Mouse (Mus musculus) heart, adult 18-20 months (tissue): ENCODE results near the gene B3galt4. TPM values are rescaled to one million over a fixed set of nuclear protein-coding genes. Genes with fewer than 3 reads are reported as not detected.

Source experiments
- DNase-seq, 2 experiments: peaks; one replicate each; pipeline ENCODE4 v3.0.0; 2021 to 2022; ENCODE audit warnings: mixed read lengths in 1 of 2
- total RNA-seq, 2 experiments: library from RNA; stranded (reverse); gene quantifications; 2 replicates each; pipeline ENCODE4 v1.2.3; 2021

Gene B3galt4
- total RNA-seq, 2 experiments from 2014 or later, result 1.3 to 1.8 TPM

DNA sequence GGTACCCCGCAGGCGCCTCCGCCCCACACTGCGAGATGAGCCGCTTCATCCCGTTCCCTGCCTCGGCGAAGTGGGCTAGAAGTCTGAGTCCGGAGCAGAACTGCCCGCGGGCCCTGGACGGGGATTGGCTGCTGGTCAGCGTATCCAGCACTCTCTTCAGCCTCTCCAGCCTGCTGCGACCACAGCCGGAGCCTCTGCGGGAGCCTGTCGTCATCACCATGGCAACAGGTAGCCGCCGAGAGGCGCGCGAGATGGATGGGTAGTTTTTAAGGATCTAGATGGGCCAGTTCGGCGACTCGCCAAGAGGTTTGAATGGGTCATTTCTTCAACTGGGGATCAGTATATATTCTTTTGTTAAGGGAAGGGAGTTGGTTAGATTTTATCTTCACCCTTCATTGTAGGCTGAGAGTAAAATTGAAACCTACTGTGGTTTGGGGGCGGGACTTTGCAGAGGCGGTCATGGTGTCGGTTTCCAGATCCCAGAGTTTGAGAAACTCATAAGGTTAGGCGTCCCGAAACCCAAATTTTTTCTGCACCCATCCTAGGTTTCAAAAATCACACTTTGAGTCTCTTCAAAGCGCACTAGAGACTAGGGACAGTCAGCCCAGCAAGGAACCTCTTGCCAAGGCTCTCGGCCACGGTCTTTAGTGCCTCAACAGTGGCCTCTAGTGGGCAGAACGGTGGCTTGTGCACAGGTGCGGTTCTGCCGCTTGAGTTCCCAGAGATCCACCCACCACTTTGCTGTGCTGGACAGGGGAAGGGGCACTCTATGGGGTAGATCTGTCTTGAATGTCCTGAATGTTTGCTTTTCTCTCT is 30.8 kb downstream of the B3galt4 start:
- DNase-seq, result peak; percentile 86 to 92

- DNase-seq, result peak; percentile 87 to 93
These were observed 31.7 kb downstream of the B3galt4 start for GRCm38 (mm10) chr17:33919351-33920281.

GRCm38 (mm10) chr17:33918293-33919203 is 32.7 kb downstream of the B3galt4 start:
- peak; percentile 58 to 77 for DNase-seq

GRCm38 (mm10) chr17:33917656-33918292 is 33.5 kb downstream of the B3galt4 start:
- DNase-seq, result no peak

DNA sequence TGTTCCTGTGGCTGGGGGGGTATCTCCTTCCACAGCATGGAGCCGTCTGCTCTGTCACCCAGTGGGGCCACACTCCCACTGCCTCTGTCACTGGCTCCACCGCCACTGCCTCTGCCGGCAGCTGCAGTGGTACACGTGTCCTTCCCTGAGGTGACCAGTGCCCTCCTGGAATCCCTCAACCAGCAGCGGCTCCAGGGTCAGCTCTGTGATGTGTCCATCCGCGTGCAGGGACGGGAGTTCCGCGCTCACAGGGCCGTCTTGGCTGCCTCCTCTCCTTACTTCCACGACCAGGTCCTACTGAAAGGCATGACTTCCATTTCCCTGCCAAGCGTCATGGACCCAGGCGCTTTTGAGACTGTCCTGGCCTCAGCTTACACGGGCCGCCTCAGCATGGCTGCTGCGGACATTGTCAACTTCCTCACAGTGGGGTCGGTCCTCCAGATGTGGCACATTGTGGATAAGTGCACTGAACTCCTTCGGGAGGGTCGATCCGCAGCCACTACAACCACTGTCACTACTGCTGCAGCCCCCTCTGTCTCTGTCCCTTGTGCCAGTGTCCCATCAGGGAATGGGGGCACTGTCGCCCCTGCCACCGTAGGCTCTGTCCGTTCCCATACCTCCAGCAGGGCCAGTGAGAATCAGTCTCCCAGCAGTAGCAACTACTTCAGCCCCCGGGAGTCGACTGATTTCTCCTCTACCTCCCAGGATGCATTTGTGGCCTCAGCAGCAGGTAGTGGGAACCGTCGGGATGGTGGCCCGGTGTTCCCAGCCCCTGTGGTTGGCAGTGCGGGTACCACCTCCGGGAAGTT is 34.2 kb downstream of the B3galt4 start:
- no peak for DNase-seq

DNA sequence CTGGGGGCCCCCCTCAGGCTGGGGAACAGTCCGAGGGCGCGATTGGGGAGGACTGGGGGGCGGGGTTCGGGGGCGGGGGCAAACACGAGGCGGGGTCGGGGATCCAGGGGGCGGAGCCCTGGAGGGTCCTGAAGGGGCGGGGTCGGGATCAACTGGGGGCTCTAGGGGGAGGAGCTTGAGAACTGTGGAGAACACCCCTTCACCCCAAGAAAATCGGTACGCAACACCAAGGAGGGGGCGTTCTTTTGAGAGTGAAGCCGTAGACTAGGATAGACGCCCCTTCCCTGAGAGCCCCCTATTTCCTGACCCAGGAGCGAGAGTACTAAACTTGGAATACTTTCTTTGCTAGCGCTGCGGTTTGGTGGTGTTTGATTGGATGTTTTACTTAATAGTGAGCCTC is 35.0 kb downstream of the B3galt4 start:
- peak in 1 of 2 experiments; percentile 75 for DNase-seq

- DNase-seq, result peak; percentile 97 to 98
These were observed 35.5 kb downstream of the B3galt4 start, which contains the start of the genes Tapbp and Zbtb22 for GRCm38 (mm10) chr17:33915671-33916250. Tapbp (plus strand) TSS chr17:33915899. Zbtb22 (plus strand) TSS chr17:33915904.

GRCm38 (mm10) chr17:33914969-33915391 is 36.3 kb downstream of the B3galt4 start:
- no peak for DNase-seq

DNA sequence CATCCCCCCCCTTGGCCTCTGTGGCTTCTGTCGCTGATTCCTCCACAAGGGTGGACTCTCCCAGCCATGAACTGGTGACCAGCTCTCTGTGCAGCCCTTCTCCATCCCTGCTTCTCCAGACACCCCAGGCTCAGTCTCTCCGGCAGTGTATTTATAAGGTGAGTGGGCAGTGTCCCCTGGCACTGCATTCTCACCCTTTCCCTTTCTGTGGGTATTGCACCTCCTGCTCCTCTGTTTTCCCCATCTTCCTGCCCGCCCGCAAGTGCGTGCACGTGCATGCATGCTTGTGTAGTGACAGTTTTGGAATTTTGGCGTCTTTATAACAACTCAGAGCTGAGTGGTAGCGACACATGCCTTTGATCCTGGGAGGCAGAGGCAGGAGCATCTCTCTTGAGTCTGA is 37.4 kb downstream of the B3galt4 start:
- DNase-seq, result no peak

- no peak for DNase-seq
These were observed 38.0 kb downstream of the B3galt4 start for GRCm38 (mm10) chr17:33913264-33913663.

DNA sequence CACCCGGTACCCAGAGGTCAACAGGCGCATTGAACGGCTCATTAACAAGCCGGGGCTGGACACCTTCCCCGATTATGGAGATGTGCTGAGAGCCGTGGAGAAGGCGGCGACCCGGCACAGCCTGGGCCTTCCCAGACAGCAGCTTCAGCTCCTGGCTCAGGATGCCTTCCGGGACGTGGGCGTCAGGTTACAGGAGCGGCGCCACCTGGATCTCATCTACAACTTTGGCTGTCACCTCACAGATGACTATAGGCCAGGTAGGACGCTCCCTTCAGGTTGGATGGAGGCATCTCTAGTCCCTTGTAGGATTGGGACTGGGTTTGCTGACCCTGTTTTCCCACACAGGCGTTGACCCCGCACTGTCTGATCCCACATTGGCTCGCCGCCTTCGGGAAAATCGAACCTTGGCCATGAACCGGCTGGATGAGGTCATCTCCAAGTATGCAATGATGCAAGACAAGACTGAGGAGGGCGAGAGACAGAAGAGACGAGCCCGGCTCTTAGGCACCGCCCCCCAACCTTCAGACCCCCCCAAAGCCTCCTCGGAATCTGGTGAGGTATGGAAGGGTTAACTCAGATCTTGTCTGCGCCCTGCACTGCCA is 39.4 kb downstream of the B3galt4 start:
- no peak for DNase-seq

DNA sequence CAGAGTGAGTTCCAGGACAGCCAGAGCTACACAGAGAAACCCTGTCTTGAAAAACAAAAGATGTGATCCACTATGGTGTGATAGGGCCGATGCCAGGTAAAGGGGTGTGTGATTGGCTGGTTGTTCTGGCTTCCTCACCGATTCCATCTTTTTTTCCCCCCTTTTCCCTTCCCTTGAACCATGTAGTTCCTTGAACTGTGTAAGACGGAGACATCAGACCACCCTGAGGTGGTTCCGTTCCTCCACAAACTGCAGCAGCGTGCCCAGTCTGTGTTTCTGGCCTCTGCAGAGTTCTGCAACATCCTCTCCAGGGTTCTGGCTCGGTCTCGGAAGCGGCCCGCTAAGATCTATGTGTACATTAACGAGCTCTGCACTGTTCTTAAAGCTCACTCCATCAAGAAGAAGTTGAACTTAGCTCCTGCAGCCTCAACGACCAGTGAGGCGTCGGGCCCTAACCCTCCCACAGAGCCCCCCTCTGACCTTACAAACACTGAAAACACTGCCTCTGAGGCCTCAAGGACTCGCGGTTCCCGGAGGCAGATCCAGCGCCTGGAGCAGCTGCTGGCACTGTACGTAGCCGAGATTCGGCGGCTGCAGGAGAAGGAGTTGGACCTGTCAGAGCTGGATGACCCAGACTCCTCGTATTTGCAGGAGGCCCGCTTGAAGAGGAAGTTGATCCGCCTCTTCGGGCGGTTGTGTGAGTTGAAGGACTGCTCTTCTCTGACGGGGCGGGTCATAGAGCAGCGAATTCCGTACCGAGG is 40.1 kb downstream of the B3galt4 start:
- DNase-seq, result no peak

DNA sequence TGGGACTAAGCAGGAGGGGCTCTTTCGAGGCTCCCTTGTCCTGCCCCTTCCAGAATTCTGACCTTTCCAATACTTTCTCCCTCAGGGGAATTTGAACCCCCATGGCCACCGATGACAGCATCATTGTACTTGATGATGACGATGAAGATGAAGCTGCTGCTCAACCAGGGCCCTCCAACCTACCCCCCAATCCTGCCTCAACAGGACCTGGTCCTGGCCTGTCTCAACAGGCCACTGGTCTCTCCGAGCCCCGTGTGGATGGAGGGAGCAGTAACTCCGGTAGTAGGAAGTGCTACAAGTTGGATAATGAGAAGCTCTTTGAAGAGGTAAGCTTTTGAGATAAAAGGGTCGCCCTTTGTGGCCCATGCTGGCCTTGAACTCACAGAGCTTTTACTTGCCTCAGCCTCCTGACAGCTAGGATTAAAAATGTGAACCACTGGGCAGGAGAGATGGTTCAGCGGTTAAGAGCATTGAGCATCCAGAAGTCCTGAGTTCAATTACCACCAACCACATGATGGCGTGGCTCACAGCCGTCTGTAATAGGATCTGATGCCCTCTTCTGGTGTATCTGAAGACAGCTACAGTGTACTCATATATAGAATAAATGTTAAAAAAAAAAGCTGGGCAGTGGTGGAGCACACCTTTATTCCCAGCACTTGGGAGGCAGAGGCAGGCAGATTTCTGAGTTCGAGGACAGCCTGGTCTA is 40.8 kb downstream of the B3galt4 start:
- no peak for DNase-seq

DNA sequence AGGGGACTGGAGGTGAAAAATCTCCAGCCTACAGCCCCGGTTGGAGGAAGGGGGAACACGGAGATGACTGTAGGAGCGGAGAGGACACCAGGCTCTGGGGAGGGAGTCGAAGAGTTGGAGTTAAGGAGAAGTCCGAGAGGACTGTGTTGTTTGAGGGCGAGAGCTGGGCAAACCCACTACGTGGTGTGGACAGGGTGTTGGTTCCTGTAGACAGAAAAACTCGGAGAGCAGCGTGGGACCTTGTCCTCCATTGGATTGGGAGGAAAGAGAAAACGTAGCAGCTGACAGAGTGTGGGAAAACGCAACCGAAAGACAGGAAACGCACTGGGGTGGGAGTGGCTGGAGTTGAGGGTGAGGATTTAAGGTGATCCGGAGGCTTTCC is 41.4 kb downstream of the B3galt4 start:
- DNase-seq, result peak; percentile 68 to 76

GRCm38 (mm10) chr17:33909077-33909868 is 42.0 kb downstream of the B3galt4 start, which contains the start of gene Daxx:
Daxx (plus strand) TSS chr17:33909414.
- peak; percentile 98 to 99 for DNase-seq

GRCm38 (mm10) chr17:33908331-33909076 is 42.8 kb downstream of the B3galt4 start:
- no peak for DNase-seq
